Mouse (Mus musculus) C3H10T1/2 (cell line): ENCODE results near the gene Cstf2t. TPM values are rescaled to one million over a fixed set of nuclear protein-coding genes. Genes with fewer than 3 reads are reported as not detected.

Experiments used
- polyA plus RNA-seq, 2 experiments: library from polyadenylated mRNA; unstranded; fragments of >200 nt; fragmentation: generic; extraction: Trizol; gene quantifications; one replicate each; pipeline ENCODE4 v1.2.1; 2012; ENCODE audit warnings: missing spikeins in 2 of 2

Gene Cstf2t
- 10 to 100 TPM in 1 of 2 experiments, 1 to 10 TPM in 1; 2.1 to 14.1 TPM for polyA plus RNA-seq

GRCm38 (mm10) chr19:31082662-31083429 is at the start of gene Cstf2t:
Cstf2t (plus strand) TSS chr19:31082837.

